Mouse (Mus musculus): ENCODE data around the gene Sdhc.
"Not testable (repeated sequence)": the region's sequence is repeated elsewhere in the genome, so short reads cannot be mapped to it uniquely, and the experiment has no call there.

- TF ChIP-seq CTCF (IDR thresholded peaks at IDR 0.05; ENCODE audit: borderline replicate concordance, extremely low read depth, insufficient read depth, insufficient read length); POLR2A (IDR thresholded peaks at IDR 0.05; ENCODE audit: borderline replicate concordance, extremely low read depth, insufficient read depth, insufficient read length, poor library complexity, severe bottlenecking): not testable (repeated sequence)
These were observed 73.2 kb downstream of the Sdhc start for GRCm38 (mm10) chr1:171077192-171077591.

All from brain, embryonic 14.5 days (tissue).